Mouse (Mus musculus) olfactory bulb, adult 2 months (tissue): ENCODE measurements around the gene Cdk17. TPM values are rescaled to one million over a fixed set of nuclear protein-coding genes. Genes with fewer than 3 reads are reported as not detected.
A peak's percentile ranks its signal among the peaks of the same experiment; 100 is the strongest.

Experiments
- H3K27ac ChIP-seq: fragments of 200-500 bp; 2 replicates; pipeline ENCODE4 v1.5.1; 2012; ENCODE audit warnings: low read depth, low read length; ENCODE audit not compliant: insufficient read depth
- H3K4me1 ChIP-seq: fragments of 200-500 bp; 2 replicates; pipeline ENCODE4 v1.6.1; 2012; ENCODE audit warnings: low read length; ENCODE audit not compliant: control insufficient read depth, insufficient read depth
- H3K4me3 ChIP-seq: fragments of 200-500 bp; 2 replicates; pipeline ENCODE4 v1.5.1; 2012; ENCODE audit warnings: mild to moderate bottlenecking, low read depth, low read length, moderate library complexity; ENCODE audit not compliant: insufficient read depth
- CTCF ChIP-seq: fragments of 200-500 bp; IDR thresholded peaks from 2 replicates; pipeline ENCODE4 v1.5.1; 2012; ENCODE audit warnings: low read depth, mild to moderate bottlenecking, low read length, moderate library complexity; ENCODE audit not compliant: insufficient read depth
- POLR2A ChIP-seq: fragments of 200-500 bp; IDR thresholded peaks from 2 replicates; pipeline ENCODE4 v1.6.1; 2012; ENCODE audit warnings: mild to moderate bottlenecking, low read depth, low read length, moderate library complexity; ENCODE audit not compliant: insufficient read depth
- WGBS: fragments of 180-500 bp; shearing (Covaris S2); methylation state at CpG from one replicate; pipeline ENCODE4 v1.1.7; 2018; 5-methylcytosine and 5-hydroxymethylcytosine counted together
- polyA plus RNA-seq: library from polyadenylated mRNA; stranded (reverse); fragments of >200 nt; gene quantifications from 2 replicates; pipeline ENCODE4 v1.2.4, GENCODE M21; 2012; ENCODE audit warnings: low replicate concordance; ENCODE audit not compliant: missing spikeins, insufficient read depth, insufficient read length

Cdk17 gene
- polyA plus RNA-seq, 1 experiment, result 158 TPM

GRCm38 (mm10) chr10:93246185-93246920, 85.7 kb downstream of the Cdk17 start:
- Histone ChIP-seq H3K4me3 (no peak overlapping the region), H3K4me1 (peaks cover 25% of the 10 kb centered on the region), H3K27ac (peak overlapping the region; percentile 49; the same call in 1 of the 2 replicates)
- TF ChIP-seq POLR2A, result no peak
- TF ChIP-seq CTCF, result no peak
- WGBS, result 87% methylated on average over 7 of the region's 7 CpGs

DNA sequence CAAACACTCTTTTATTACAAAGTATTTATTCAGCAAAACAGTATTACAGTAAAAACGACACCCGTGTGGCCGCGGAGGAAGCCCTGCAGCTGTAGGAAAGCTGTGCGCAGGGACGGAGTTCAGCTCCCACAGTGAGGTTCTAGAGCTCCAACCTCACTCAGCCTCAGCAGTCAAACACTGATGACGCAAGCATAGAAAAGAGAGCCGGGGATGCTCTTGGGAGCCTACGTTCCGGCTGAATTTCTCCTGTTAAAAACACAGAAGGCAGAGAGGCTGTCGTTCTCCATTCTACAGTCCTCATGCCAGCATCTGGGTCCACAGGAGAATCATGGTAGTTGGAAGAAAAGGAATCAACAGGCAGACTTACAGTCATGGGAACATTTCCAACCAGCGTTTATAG, 86.7 kb downstream of the Cdk17 start:
- WGBS, result 36% methylated on average over 12 of the region's 12 CpGs
- peaks cover 26% of the 10 kb centered on the region for H3K4me1 ChIP-seq
- TF ChIP-seq CTCF, result no peak
- TF ChIP-seq POLR2A, result no peak
- no peak overlapping the region for H3K4me3 ChIP-seq
- H3K27ac ChIP-seq, result peak overlapping the region; percentile 84

DNA sequence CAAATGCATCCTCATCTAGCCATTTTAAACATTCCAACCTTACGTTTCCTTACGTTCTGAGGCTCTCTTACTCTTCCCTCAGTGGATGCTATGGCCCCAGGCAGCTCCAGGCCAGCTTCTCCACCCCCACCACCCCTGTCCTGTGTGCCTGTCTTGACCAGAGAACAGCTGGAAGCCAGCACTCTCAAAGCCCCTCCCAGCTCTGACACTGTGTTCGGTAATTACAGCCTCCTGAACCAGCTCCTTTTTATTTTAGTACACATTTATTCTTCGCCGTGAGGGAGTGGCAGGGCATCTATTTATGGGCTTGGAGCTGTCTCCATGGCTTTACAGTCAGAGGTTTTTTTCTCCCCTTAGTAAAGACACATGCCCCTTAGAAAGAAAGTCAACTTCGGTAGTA, 87.2 kb downstream of the Cdk17 start:
- Histone ChIP-seq H3K27ac (peak overlapping the region; percentile 84), H3K4me1 (peaks cover 26% of the 10 kb centered on the region), H3K4me3 (no peak overlapping the region)
- 17% methylated on average over 6 of the region's 6 CpGs for WGBS
- TF ChIP-seq POLR2A, result no peak

DNA sequence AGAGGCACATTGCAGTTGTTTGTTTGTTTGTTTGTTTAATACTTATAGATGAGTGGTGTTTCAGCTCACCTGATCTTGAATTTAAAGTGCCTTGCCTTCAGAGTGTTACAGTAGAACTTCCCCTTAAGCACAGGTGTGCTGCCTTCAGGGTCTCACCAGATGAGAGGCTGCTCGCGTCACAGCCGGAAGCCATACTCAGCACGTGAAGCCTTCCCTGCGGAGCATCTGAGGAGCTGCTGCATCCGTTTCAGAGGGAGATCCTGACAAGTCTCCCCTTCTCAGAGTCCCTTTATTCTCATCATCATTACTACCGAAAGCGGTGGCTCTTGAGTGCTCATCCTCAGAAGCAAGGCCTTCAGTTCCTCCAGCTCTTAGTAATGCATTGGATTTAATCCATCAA, 87.7 kb downstream of the Cdk17 start:
- WGBS, result 31% methylated on average over 8 of the region's 8 CpGs
- peak overlapping the region; percentile 95 for H3K27ac ChIP-seq
- H3K4me3 ChIP-seq, result no peak overlapping the region
- peaks cover 26% of the 10 kb centered on the region for H3K4me1 ChIP-seq
- TF ChIP-seq POLR2A (no peak), CTCF (no peak)

- TF ChIP-seq POLR2A (no peak), CTCF (no peak)
- peak overlapping the region; percentile 62 for H3K27ac ChIP-seq
- H3K4me3 ChIP-seq, result no peak overlapping the region
- 52% methylated on average over 7 of the region's 7 CpGs for WGBS
- peaks cover 27% of the 10 kb centered on the region for H3K4me1 ChIP-seq
These were observed 89.2 kb downstream of the Cdk17 start for GRCm38 (mm10) chr10:93249901-93250300.

DNA sequence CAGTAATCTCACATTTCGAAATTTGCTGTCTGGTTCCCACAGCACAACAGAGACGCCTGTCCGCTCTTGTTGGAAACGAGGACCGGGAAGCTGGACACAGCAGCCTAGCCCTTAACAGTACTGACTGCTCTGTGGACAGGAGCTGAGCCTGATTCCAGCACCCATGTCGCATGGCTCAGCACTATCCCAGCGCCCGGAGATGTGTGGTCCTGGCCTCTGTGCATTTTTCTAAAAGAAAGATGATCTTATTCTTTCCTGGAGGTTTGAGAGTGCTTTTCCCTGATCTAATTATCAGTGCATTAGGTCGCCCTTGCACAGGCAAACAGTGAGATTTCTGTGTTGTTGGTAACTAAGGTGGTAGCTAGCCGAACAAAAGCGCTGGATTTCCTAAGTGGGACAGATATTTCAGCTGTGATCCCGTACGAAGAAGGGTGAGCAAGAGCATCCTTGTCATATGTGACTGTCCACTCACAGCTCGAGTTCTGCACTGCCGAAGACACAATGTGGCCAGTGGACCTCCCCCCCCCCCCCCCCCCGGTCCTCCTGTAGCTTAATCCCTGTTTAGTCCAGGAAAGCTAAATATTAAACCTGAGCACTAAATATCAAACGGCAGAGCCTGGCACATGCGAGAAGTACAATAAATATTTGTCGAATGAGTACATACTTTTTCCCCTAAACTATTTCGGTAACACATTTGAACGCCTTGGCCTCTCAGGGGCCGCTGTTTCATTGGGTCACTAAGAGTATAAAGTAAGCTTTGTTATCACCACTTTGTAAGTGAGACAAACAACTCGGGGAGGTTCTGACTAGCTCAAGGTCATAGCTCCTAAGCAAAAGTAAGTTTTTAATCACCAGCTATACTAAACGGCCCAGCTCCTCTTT, 90.0 kb downstream of the Cdk17 start:
- WGBS, result 48% methylated on average over 24 of the region's 24 CpGs
- TF ChIP-seq POLR2A, result no peak
- no peak for TF ChIP-seq CTCF

DNA sequence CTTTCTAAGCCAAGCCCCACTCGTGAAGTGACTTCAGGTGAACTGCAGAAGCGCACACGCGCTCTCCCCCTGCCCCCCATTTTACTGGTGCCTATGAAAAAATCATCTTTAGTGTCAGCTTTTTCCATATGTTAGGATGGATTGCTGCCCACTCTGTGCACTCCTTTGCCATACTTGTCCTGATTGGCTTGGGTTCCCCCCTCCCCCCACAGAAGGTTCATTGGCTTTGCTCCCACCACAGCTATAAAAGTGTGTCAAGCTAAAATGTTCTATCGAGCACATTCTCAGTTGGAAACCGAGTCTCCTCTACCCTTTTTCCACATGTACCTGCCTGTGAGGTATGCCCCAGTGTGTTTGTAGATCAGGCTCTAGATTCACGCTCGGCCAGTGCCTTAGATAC, 90.8 kb downstream of the Cdk17 start:
- 87% methylated on average over 8 of the region's 8 CpGs for WGBS
- H3K4me3 ChIP-seq, result no peak overlapping the region
- TF ChIP-seq CTCF (no peak), POLR2A (no peak)
- H3K27ac ChIP-seq, result no peak overlapping the region
- peaks cover 33% of the 10 kb centered on the region for H3K4me1 ChIP-seq

More for the DNA sequence above, 90.0 kb downstream of the Cdk17 start:
- Histone ChIP-seq H3K27ac (peak overlapping the region; percentile 34; the same call in 1 of the 2 replicates), H3K4me1 (peaks cover 33% of the 10 kb centered on the region), H3K4me3 (no peak overlapping the region)

DNA sequence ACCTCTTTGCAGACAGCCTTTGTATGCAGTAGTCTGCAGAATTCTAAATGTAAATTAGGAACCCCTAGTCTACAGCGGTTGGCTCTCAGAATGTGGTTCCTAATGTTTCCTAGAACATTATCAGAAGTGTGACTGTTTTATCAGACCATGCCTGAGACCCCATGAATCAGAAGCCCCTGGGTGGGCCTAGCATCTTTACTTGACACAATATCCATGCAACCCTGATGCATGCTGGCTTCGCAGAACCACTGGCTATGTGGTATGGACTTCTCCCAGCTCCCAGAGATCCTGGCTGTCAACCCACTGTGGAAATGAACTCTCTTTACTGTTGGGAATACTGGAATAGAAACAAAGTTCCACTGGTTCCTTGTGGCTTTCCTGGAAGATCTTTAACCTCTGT, 92.0 kb downstream of the Cdk17 start:
- H3K27ac ChIP-seq, result no peak overlapping the region
- no peak overlapping the region for H3K4me3 ChIP-seq
- 90% methylated on average over 2 of the region's 2 CpGs for WGBS
- peaks cover 28% of the 10 kb centered on the region for H3K4me1 ChIP-seq
- TF ChIP-seq CTCF, result no peak

DNA sequence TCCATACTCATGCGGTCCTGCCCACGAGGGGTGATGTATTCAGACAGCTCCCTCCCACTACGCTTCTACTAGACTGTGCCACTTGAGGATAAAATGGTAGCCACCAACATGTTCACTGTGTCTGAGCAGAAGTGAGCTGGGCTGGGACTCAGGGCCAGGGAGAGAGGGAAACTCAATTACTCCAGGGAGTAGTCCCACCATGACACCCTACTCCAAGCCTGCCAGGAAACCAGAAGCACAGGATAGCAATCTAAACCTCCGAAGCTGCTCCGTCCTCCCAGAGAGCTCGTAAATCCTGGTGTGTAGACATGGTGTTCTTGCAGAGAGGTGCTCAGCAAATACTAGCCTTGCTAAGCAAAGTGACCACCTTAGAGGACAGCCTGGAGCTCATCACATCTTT, 92.5 kb downstream of the Cdk17 start:
- Histone ChIP-seq H3K4me3 (no peak overlapping the region), H3K27ac (no peak overlapping the region), H3K4me1 (peaks cover 25% of the 10 kb centered on the region)
- TF ChIP-seq POLR2A, result no peak
- no peak for TF ChIP-seq CTCF
- 77% methylated on average over 6 of the region's 6 CpGs for WGBS
